In the genomic region with DNA sequence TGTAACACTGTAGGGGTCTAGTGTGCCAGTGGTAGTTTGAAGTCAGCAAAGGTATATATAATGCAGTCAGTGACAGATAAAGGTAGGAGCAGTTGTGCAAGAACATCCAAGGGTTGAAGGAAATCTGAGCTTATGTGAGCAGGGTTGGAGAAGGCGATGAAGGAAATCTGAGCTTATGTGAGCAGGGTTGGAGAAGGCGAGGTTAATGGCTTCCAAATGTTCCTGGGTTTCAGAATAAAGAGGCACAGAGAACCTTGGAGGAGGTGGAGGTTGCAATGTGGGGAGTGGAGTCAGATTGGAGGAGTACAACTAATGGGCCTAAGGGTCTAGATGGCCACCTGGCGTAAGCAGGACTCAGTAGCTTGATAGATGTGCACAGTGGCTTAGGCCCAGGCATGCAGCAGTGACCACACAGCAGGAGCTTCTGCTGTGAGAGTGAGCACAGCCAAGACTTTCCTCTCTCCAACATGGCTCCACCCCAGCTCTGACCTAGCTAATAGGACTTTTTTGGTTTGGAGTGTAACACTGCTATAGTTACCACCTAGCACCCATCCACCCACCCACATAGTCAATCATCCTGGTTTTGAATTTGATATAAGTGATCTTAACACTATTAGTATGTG, we compare ENCODE assay signal across 14 mouse cellular contexts. TPM values are rescaled to one million over a fixed set of nuclear protein-coding genes. Genes with fewer than 3 reads are reported as not detected.
DNase-seq lines count a peak whose midpoint lies in the region; ATAC-seq and TF ChIP-seq lines count a peak whose summit lies in the region.
"Had no signal": no experiment of that assay in that cellular context is flagged by ENCODE, and none has a peak within 500 bp of the region (broad histone marks: within the 10 kb centered on the region; RNA-seq: fewer than 3 reads in every experiment).

No protein-coding gene starts in this region.

- no peak overlapping the region for H3K9ac ChIP-seq in embryonic facial prominence, embryonic 12.5 days
- no peak overlapping the region for H3K9ac ChIP-seq in limb, embryonic 14.5 days (ENCODE audit: low read depth, low read length, severe bottlenecking)
- no peak overlapping the region for H3K9ac ChIP-seq in hindbrain, embryonic 12.5 days
- H3K9ac ChIP-seq: forebrain, postnatal 0 days; midbrain, embryonic 15.5 days had no signal

- WGBS in embryonic facial prominence, embryonic 12.5 days, result 35% methylated on average over 3 of the region's 3 CpGs
- WGBS in limb, embryonic 14.5 days, result 41% methylated on average over 3 of the region's 3 CpGs
- WGBS in hindbrain, embryonic 12.5 days, result 78% methylated on average over 3 of the region's 3 CpGs

- no peak overlapping the region for H3K4me3 ChIP-seq in embryonic facial prominence, embryonic 12.5 days
- no peak overlapping the region for H3K4me3 ChIP-seq in limb, embryonic 14.5 days (replicated peaks; ENCODE audit: low read length)
- no peak overlapping the region for H3K4me3 ChIP-seq in hindbrain, embryonic 12.5 days
- H3K4me3 ChIP-seq: midbrain, embryonic 15.5 days had no signal

- peaks cover 13% of the 10 kb centered on the region for H3K36me3 ChIP-seq in embryonic facial prominence, embryonic 12.5 days
- peaks cover 13% of the 10 kb centered on the region for H3K36me3 ChIP-seq in limb, embryonic 14.5 days (ENCODE audit: control insufficient read depth, insufficient read depth, low read length)
- H3K36me3 ChIP-seq in hindbrain, embryonic 12.5 days, result peaks cover 23% of the 10 kb centered on the region

- intact Hi-C loops in gastrocnemius, postnatal 14 days (cut with DNase I; ENCODE audit: low total_unique reads), result no loop called here

- 0 out of 2 replicates have a peak, but pooled peaks have one; percentile 35 for ATAC-seq in embryonic facial prominence, embryonic 12.5 days (ENCODE audit: insufficient number of reproducible peaks, insufficient read depth, low FRiP score, low TSS enrichment)
- ATAC-seq in limb, embryonic 14.5 days (ENCODE audit: low FRiP score, low read depth), result peak; percentile 51; the same call in 1 of the 2 replicates
- no peak for ATAC-seq in granulocyte monocyte progenitor cell, adult 5-6 weeks (replicated peaks; ENCODE audit: poor library complexity, severe bottlenecking)
- ATAC-seq in hindbrain, embryonic 12.5 days (ENCODE audit: low FRiP score), result no peak
- ATAC-seq: forebrain, postnatal 0 days; midbrain, embryonic 15.5 days had no signal

- H3K27me3 ChIP-seq in embryonic facial prominence, embryonic 12.5 days, result no peaks in the 10 kb centered on the region
- H3K27me3 ChIP-seq in limb, embryonic 14.5 days (ENCODE audit: control insufficient read depth, insufficient read depth, low read length), result no peaks in the 10 kb centered on the region
- H3K27me3 ChIP-seq in hindbrain, embryonic 12.5 days, result no peaks in the 10 kb centered on the region
- H3K27me3 ChIP-seq: midbrain, embryonic 15.5 days had no signal

- peak overlapping the region; percentile 57 for H3K27ac ChIP-seq in embryonic facial prominence, embryonic 12.5 days
- 0 out of 2 replicates have a peak overlapping the region, but pooled peaks have one; percentile 52 for H3K27ac ChIP-seq in limb, embryonic 14.5 days (replicated peaks; ENCODE audit: low read depth, low read length)
- H3K27ac ChIP-seq in hindbrain, embryonic 12.5 days, result no peak overlapping the region
- H3K27ac ChIP-seq: midbrain, embryonic 15.5 days had no signal

- H3K9me3 ChIP-seq in embryonic facial prominence, embryonic 12.5 days, result no peaks in the 10 kb centered on the region
- H3K9me3 ChIP-seq in limb, embryonic 14.5 days (ENCODE audit: control insufficient read depth, low read length), result no peaks in the 10 kb centered on the region
- no peaks in the 10 kb centered on the region for H3K9me3 ChIP-seq in hindbrain, embryonic 12.5 days (replicated peaks)
- H3K9me3 ChIP-seq: midbrain, embryonic 15.5 days had no signal

- peak; percentile 37 for DNase-seq in gastrocnemius, adult 18-20 months (ENCODE audit: low spot score)
- no peak for DNase-seq in gastrocnemius, postnatal 14 days
- peak; percentile 68 for DNase-seq in brain, adult 2 months (ENCODE audit: low read depth, low spot score)
- no peak for DNase-seq in limb, embryonic 14.5 days (ENCODE audit: low spot score)
- DNase-seq: forebrain, postnatal 0 days; heart, adult 18-20 months; heart, postnatal 36 days; lung, adult 18-20 months; right cerebral cortex, postnatal 14 days; thymus, adult 18-20 months had no signal

- peaks cover 23% of the 10 kb centered on the region for H3K4me1 ChIP-seq in embryonic facial prominence, embryonic 12.5 days
- peaks cover 11% of the 10 kb centered on the region for H3K4me1 ChIP-seq in limb, embryonic 14.5 days (ENCODE audit: control insufficient read depth, insufficient read depth, low read length)
- 0 out of 2 replicates have a peak, but pooled peaks cover 3% of the 10 kb centered on the region for H3K4me1 ChIP-seq in hindbrain, embryonic 12.5 days

- H3K4me2 ChIP-seq in embryonic facial prominence, embryonic 12.5 days (replicated peaks), result no peak overlapping the region
- H3K4me2 ChIP-seq in limb, embryonic 14.5 days (replicated peaks; ENCODE audit: low read depth, low read length, severe bottlenecking), result no peak overlapping the region
- no peak overlapping the region for H3K4me2 ChIP-seq in hindbrain, embryonic 12.5 days (replicated peaks)
- H3K4me2 ChIP-seq: midbrain, embryonic 15.5 days had no signal

- no peak for TF ChIP-seq POLR2A in limb, embryonic 14.5 days (IDR thresholded peaks at IDR 0.05; ENCODE audit: borderline replicate concordance, extremely low read depth, insufficient read depth, insufficient read length)

RNA-seq across cellular contexts. Expression of a gene that starts 18.0 kb away (rescaled TPM):
- total RNA-seq in gastrocnemius, adult 18-20 months (2021), result 10 to 100 TPM; 26.6 to 27.0 TPM
- 10 to 100 TPM; 11.9 to 21.3 TPM for total RNA-seq in gastrocnemius, postnatal 14 days (2021)
- 12.6 and 14.4 TPM in 2 replicates for polyA plus RNA-seq in embryonic facial prominence, embryonic 12.5 days (2016; fragmentation: Nextera tagmentation; extraction: Ambion mirVana)
- 39.4 and 57.2 TPM in 2 replicates for polyA plus RNA-seq in limb, embryonic 14.5 days (2012; rRNA removed)
- 11.4 and 14.3 TPM in 2 replicates for polyA plus RNA-seq in limb, embryonic 14.5 days (2014; fragmentation: Nextera tagmentation; extraction: Ambion mirVana)
- total RNA-seq in granulocyte monocyte progenitor cell, adult 5-6 weeks (2014; fragmentation: Nextera tagmentation), result 22.2 and 24.3 TPM in 2 replicates
- total RNA-seq in granulocyte monocyte progenitor cell, adult 5-6 weeks (2017), result 4.6 and 8.6 TPM in 2 replicates
- polyA plus RNA-seq in hindbrain, embryonic 12.5 days (2016; fragmentation: Nextera tagmentation; extraction: Ambion mirVana), result 16.3 and 16.7 TPM in 2 replicates

RNA-seq across cellular contexts. Expression of a gene that starts 18.2 kb away (rescaled TPM):
- 10 to 100 TPM; 39.7 to 41.5 TPM for total RNA-seq in gastrocnemius, adult 18-20 months (2021)
- total RNA-seq in gastrocnemius, postnatal 14 days (2021), result 10 to 100 TPM; 25.5 to 28.6 TPM
- 51.7 and 57.6 TPM in 2 replicates for polyA plus RNA-seq in embryonic facial prominence, embryonic 12.5 days (2016; fragmentation: Nextera tagmentation; extraction: Ambion mirVana)
- 43.8 and 48.7 TPM in 2 replicates for polyA plus RNA-seq in limb, embryonic 14.5 days (2012; rRNA removed)
- polyA plus RNA-seq in limb, embryonic 14.5 days (2014; fragmentation: Nextera tagmentation; extraction: Ambion mirVana), result 40.9 and 44.8 TPM in 2 replicates
- total RNA-seq in granulocyte monocyte progenitor cell, adult 5-6 weeks (2014; fragmentation: Nextera tagmentation), result 19.8 and 26.9 TPM in 2 replicates
- 29.8 and 41.5 TPM in 2 replicates for total RNA-seq in granulocyte monocyte progenitor cell, adult 5-6 weeks (2017)
- 69.8 and 70.2 TPM in 2 replicates for polyA plus RNA-seq in hindbrain, embryonic 12.5 days (2016; fragmentation: Nextera tagmentation; extraction: Ambion mirVana)

RNA-seq across cellular contexts. Expression of a gene that starts 45.3 kb away (rescaled TPM):
- 100 to 1,000 TPM; 213 to 257 TPM for total RNA-seq in gastrocnemius, adult 18-20 months (2021)
- 100 to 1,000 TPM in 1 of 2 experiments, 10 to 100 TPM in 1; 96.4 to 147 TPM for total RNA-seq in gastrocnemius, postnatal 14 days (2021)
- polyA plus RNA-seq in embryonic facial prominence, embryonic 12.5 days (2016; fragmentation: Nextera tagmentation; extraction: Ambion mirVana), result 84.2 and 91.0 TPM in 2 replicates
- 51.5 and 64.5 TPM in 2 replicates for polyA plus RNA-seq in limb, embryonic 14.5 days (2012; rRNA removed)
- 92.1 and 96.0 TPM in 2 replicates for polyA plus RNA-seq in limb, embryonic 14.5 days (2014; fragmentation: Nextera tagmentation; extraction: Ambion mirVana)
- total RNA-seq in granulocyte monocyte progenitor cell, adult 5-6 weeks (2014; fragmentation: Nextera tagmentation), result 23.0 and 24.0 TPM in 2 replicates
- total RNA-seq in granulocyte monocyte progenitor cell, adult 5-6 weeks (2017), result 17.9 and 22.9 TPM in 2 replicates
- 92.7 and 93.6 TPM in 2 replicates for polyA plus RNA-seq in hindbrain, embryonic 12.5 days (2016; fragmentation: Nextera tagmentation; extraction: Ambion mirVana)

Comparison
In these comparisons a context has a peak if more than half of its experiments do, and no peak if none do; other contexts are left out.
1. DNase-seq: peak in gastrocnemius, adult 18-20 months (single experiment) and brain, adult 2 months (single experiment); none in gastrocnemius, postnatal 14 days (single experiment) and limb, embryonic 14.5 days (single experiment).
2. ATAC-seq: peak in embryonic facial prominence, embryonic 12.5 days (single experiment) and limb, embryonic 14.5 days (single experiment); none in granulocyte monocyte progenitor cell, adult 5-6 weeks (single experiment) and hindbrain, embryonic 12.5 days (single experiment).